Mouse (Mus musculus) midbrain, embryonic 11.5 days (tissue): Measurements from ENCODE around the gene Myo1f. TPM values are rescaled to one million over a fixed set of nuclear protein-coding genes. Genes with fewer than 3 reads are reported as not detected.
"Not testable (repeated sequence)": the region's sequence is repeated elsewhere in the genome, so short reads cannot be mapped to it uniquely, and the experiment has no call there.

Source experiments
- ATAC-seq: fragments of 200-750 bp; cut with Nextera tagmentation; 2 replicates; pipeline ENCODE4 v1.8.0; 2017; ENCODE audit warnings: moderate TSS enrichment, moderate library complexity; ENCODE audit not compliant: low FRiP score
- DNase-seq: peaks from one replicate; pipeline ENCODE4 v3.0.0; 2015; ENCODE audit warnings: low spot score; ENCODE audit errors: missing footprints
- H3K27ac ChIP-seq: fragments of 300-500 bp; sonication (generic); 2 replicates; pipeline ENCODE4 v1.5.1; 2014; ENCODE audit warnings: low read depth, low read length
- H3K27me3 ChIP-seq: fragments of 300-500 bp; sonication (generic); 2 replicates; pipeline ENCODE4 v1.6.1; 2014; ENCODE audit warnings: mild to moderate bottlenecking, low read length, moderate library complexity, mixed read lengths; ENCODE audit not compliant: control insufficient read depth, insufficient read depth
- H3K36me3 ChIP-seq: fragments of 300-500 bp; sonication (generic); 2 replicates; pipeline ENCODE4 v1.6.1; 2014; ENCODE audit warnings: mild to moderate bottlenecking, low read length, moderate library complexity, mixed read lengths; ENCODE audit not compliant: control insufficient read depth, insufficient read depth
- H3K4me1 ChIP-seq: fragments of 300-500 bp; sonication (generic); 2 replicates; pipeline ENCODE4 v1.6.1; 2014; ENCODE audit warnings: low read length; ENCODE audit not compliant: control insufficient read depth, insufficient read depth
- H3K4me2 ChIP-seq: fragments of 300-500 bp; sonication (generic); 2 replicates; pipeline ENCODE4 v1.6.1; 2014; ENCODE audit warnings: mild to moderate bottlenecking, moderate library complexity
- H3K4me3 ChIP-seq: fragments of 300-500 bp; sonication (generic); 2 replicates; pipeline ENCODE4 v1.5.1; 2014; ENCODE audit warnings: low read depth, low read length
- H3K9ac ChIP-seq: fragments of 300-500 bp; sonication (generic); 2 replicates; pipeline ENCODE4 v1.6.1; 2014; ENCODE audit warnings: low read length
- H3K9me3 ChIP-seq: fragments of 300-500 bp; sonication (generic); 2 replicates; pipeline ENCODE4 v1.6.1; 2016; ENCODE audit warnings: low read length; ENCODE audit not compliant: control insufficient read depth
- WGBS: fragments of 180-500 bp; shearing (Covaris S2); extraction: QIAGEN DNeasy Blood & Tissue Kit; methylation state at CpG from one replicate; pipeline ENCODE4 v1.1.7; 2014; 5-methylcytosine and 5-hydroxymethylcytosine counted together
- polyA plus RNA-seq: library from polyadenylated mRNA; unstranded; fragments of >200 nt; fragmentation: Nextera tagmentation; extraction: Ambion mirVana; gene quantifications from 2 replicates; pipeline ENCODE4 v1.2.1, GENCODE M21; 2014

Myo1f gene
- polyA plus RNA-seq, 1 experiment from 2014 or later: 3.0 TPM

GRCm38 (mm10) chr17:33600831-33601230, 45.3 kb downstream of the Myo1f start:
- Histone ChIP-seq H3K4me1 (no peaks in the 10 kb centered on the region), H3K9me3 (no peaks in the 10 kb centered on the region; the same call in 1 of the 2 replicates), H3K27me3 (no peaks in the 10 kb centered on the region), H3K9ac (no peak overlapping the region), H3K27ac (no peak overlapping the region), H3K4me2 (no peak overlapping the region), H3K4me3 (no peak overlapping the region), H3K36me3 (no peaks in the 10 kb centered on the region)
- no peak for DNase-seq
- WGBS: 75% methylated on average over 3 of the region's 3 CpGs
- ATAC-seq: no peak

- H3K27me3 ChIP-seq: no peaks in the 10 kb centered on the region
- no peak overlapping the region for H3K4me3 ChIP-seq
- no peaks in the 10 kb centered on the region for H3K36me3 ChIP-seq
- no peaks in the 10 kb centered on the region for H3K4me1 ChIP-seq
- no peak overlapping the region for H3K4me2 ChIP-seq
- H3K9me3 ChIP-seq: no peaks in the 10 kb centered on the region; the same call in 1 of the 2 replicates
- H3K9ac ChIP-seq: no peak overlapping the region
- ATAC-seq (no peak), DNase-seq (no peak)
- WGBS: 86% methylated on average over 12 of the region's 12 CpGs
- H3K27ac ChIP-seq: no peak overlapping the region
These were observed 46.4 kb downstream of the Myo1f start for GRCm38 (mm10) chr17:33601947-33602346.

GRCm38 (mm10) chr17:33607273-33607672, 51.8 kb downstream of the Myo1f start:
- H3K9me3 ChIP-seq: no peaks in the 10 kb centered on the region
- no peak overlapping the region for H3K4me2 ChIP-seq
- no peak for ATAC-seq
- no peak overlapping the region for H3K27ac ChIP-seq
- no peaks in the 10 kb centered on the region for H3K27me3 ChIP-seq
- H3K4me1 ChIP-seq: no peaks in the 10 kb centered on the region
- H3K36me3 ChIP-seq: no peaks in the 10 kb centered on the region
- no peak overlapping the region for H3K9ac ChIP-seq
- H3K4me3 ChIP-seq: no peak overlapping the region
- 75% methylated on average over 2 of the region's 2 CpGs for WGBS
- DNase-seq: no peak

- H3K9me3 ChIP-seq: no peaks in the 10 kb centered on the region
- H3K4me3 ChIP-seq: no peak overlapping the region
- H3K27me3 ChIP-seq: no peaks in the 10 kb centered on the region
- DNase-seq (no peak), ATAC-seq (no peak)
- H3K9ac ChIP-seq: no peak overlapping the region
- no peak overlapping the region for H3K27ac ChIP-seq
- 89% methylated on average over 7 of the region's 7 CpGs for WGBS
- no peaks in the 10 kb centered on the region for H3K4me1 ChIP-seq
- no peaks in the 10 kb centered on the region for H3K36me3 ChIP-seq
- no peak overlapping the region for H3K4me2 ChIP-seq
These were observed 55.0 kb downstream of the Myo1f start for GRCm38 (mm10) chr17:33610548-33610947.

GRCm38 (mm10) chr17:33613726-33614125, 58.2 kb downstream of the Myo1f start:
- not testable (repeated sequence) for H3K4me1 ChIP-seq, H3K9me3 ChIP-seq, H3K27ac ChIP-seq, H3K9ac ChIP-seq, H3K4me3 ChIP-seq, DNase-seq, H3K27me3 ChIP-seq, ATAC-seq, H3K4me2 ChIP-seq, H3K36me3 ChIP-seq
- WGBS: 93% methylated on average over 5 of the region's 5 CpGs

GRCm38 (mm10) chr17:33627281-33627680, 71.8 kb downstream of the Myo1f start:
- no peaks in the 10 kb centered on the region for H3K9me3 ChIP-seq
- no peak overlapping the region for H3K4me2 ChIP-seq
- no peak for ATAC-seq
- H3K27ac ChIP-seq: no peak overlapping the region
- peak; percentile 71 for DNase-seq
- 89% methylated on average over 3 of the region's 3 CpGs for WGBS
- H3K27me3 ChIP-seq: no peaks in the 10 kb centered on the region
- no peak overlapping the region for H3K9ac ChIP-seq
- no peaks in the 10 kb centered on the region for H3K36me3 ChIP-seq
- H3K4me3 ChIP-seq: no peak overlapping the region
- H3K4me1 ChIP-seq: peaks cover 11% of the 10 kb centered on the region

GRCm38 (mm10) chr17:33628621-33629486, 73.3 kb downstream of the Myo1f start, which contains the start of gene Zfp414:
TSS of gene Zfp414 (plus strand) at chr17:33629090.
- WGBS: 3% methylated on average over 35 of the region's 35 CpGs
- H3K9ac ChIP-seq: peak within 1 kb of the TSS; percentile 90

GRCm38 (mm10) chr17:33629487-33630125, 74.1 kb downstream of the Myo1f start:
- H3K9me3 ChIP-seq: no peaks in the 10 kb centered on the region
- H3K27ac ChIP-seq: peak overlapping the region; percentile 88
- H3K27me3 ChIP-seq: no peaks in the 10 kb centered on the region
- H3K4me1 ChIP-seq: peaks cover 11% of the 10 kb centered on the region
- no peak for DNase-seq
- H3K9ac ChIP-seq: peak overlapping the region; percentile 90
- H3K4me3 ChIP-seq: peak overlapping the region; percentile 63
- peak overlapping the region; percentile 63 for H3K4me2 ChIP-seq
- no peaks in the 10 kb centered on the region; the same call in 1 of the 2 replicates for H3K36me3 ChIP-seq
- 74% methylated on average over 12 of the region's 12 CpGs for WGBS
- peak; percentile 12 for ATAC-seq

More at GRCm38 (mm10) chr17:33628621-33629486, 73.3 kb downstream of the Myo1f start, which contains the start of gene Zfp414:
- H3K27ac ChIP-seq: peak within 1 kb of the TSS; percentile 88
- peaks cover 11% of the 10 kb centered on the region for H3K4me1 ChIP-seq
- H3K4me3 ChIP-seq: peak within 1 kb of the TSS; percentile 63
- peak within 1 kb of the TSS; percentile 63 for H3K4me2 ChIP-seq
- peak; percentile 97 for ATAC-seq
- H3K27me3 ChIP-seq: no peaks in the 10 kb centered on the region
- peak; percentile 99 for DNase-seq
- H3K9me3 ChIP-seq: no peaks in the 10 kb centered on the region
- no peaks in the 10 kb centered on the region for H3K36me3 ChIP-seq
